Mouse (Mus musculus): ENCODE measurements around the gene E2f7. TPM values are rescaled to one million over a fixed set of nuclear protein-coding genes. Genes with fewer than 3 reads are reported as not detected.

E2f7 gene
- polyA plus RNA-seq (2012; rRNA removed; ENCODE audit: low replicate concordance): 0.62 and 1.6 TPM in 2 replicates

GRCm38 (mm10) chr10:110744686-110745639 is at the start of gene E2f7:
Gene E2f7, plus strand, starts transcription at chr10:110745439.

Other genes starting within 250 kb of the E2f7 start
- 29.6 and 54.8 TPM in 2 replicates for gene Csrp2, start 174.3 kb downstream of the E2f7 start, polyA plus RNA-seq (2012; rRNA removed; ENCODE audit: low replicate concordance)